Mouse (Mus musculus) heart, postnatal 25 days (tissue): Measurements from ENCODE around the gene Rpp14. TPM values are rescaled to one million over a fixed set of nuclear protein-coding genes. Genes with fewer than 3 reads are reported as not detected.

Experiments
- DNase-seq: peaks from one replicate; pipeline ENCODE4 v3.0.0; 2022; ENCODE audit warnings: low spot score
- intact Hi-C: fragments of 180-260 bp; cut with DNase I; formaldehyde crosslinking; loops from one replicate; pipeline ENCODE4 v1.15.1; 2025
- total RNA-seq, 2 experiments: library from RNA; stranded (reverse); gene quantifications; 2 replicates each; pipeline ENCODE4 v1.2.3; 2021

The Rpp14 gene
- total RNA-seq, 2 experiments from 2014 or later: 19.0 to 23.8 TPM

GRCm38 (mm10) chr14:8054310-8055102 lies 25.7 kb upstream of the Rpp14 start:
- intact Hi-C loops: no loop called here
- DNase-seq: no peak

GRCm38 (mm10) chr14:8056076-8056475 lies 24.1 kb upstream of the Rpp14 start:
- no peak for DNase-seq
- intact Hi-C loops: no loop called here

- no peak for DNase-seq
- intact Hi-C loops: no loop called here
These were observed 20.2 kb upstream of the Rpp14 start for GRCm38 (mm10) chr14:8059938-8060337.

DNA sequence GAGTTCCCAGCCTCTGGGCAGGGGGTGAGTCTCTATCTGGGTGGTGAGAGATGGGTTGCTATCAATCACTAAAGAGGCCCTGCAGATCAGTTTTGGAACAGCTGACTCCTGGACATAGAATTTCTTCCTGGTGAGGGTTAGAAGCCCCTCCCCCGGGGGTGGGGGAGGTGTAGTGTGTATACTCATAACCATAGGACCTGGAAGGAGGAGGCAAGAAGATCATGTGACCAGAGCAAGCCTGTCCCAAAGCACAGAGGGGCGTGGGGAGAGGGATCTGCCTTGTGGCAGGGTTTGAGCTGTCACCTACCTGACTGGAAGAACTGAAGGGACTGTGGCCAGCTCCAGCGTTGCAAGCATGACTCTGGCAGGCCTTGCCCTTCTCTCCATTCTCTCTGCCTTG lies 18.1 kb upstream of the Rpp14 start:
- intact Hi-C loops: no loop called here
- DNase-seq: no peak

DNA sequence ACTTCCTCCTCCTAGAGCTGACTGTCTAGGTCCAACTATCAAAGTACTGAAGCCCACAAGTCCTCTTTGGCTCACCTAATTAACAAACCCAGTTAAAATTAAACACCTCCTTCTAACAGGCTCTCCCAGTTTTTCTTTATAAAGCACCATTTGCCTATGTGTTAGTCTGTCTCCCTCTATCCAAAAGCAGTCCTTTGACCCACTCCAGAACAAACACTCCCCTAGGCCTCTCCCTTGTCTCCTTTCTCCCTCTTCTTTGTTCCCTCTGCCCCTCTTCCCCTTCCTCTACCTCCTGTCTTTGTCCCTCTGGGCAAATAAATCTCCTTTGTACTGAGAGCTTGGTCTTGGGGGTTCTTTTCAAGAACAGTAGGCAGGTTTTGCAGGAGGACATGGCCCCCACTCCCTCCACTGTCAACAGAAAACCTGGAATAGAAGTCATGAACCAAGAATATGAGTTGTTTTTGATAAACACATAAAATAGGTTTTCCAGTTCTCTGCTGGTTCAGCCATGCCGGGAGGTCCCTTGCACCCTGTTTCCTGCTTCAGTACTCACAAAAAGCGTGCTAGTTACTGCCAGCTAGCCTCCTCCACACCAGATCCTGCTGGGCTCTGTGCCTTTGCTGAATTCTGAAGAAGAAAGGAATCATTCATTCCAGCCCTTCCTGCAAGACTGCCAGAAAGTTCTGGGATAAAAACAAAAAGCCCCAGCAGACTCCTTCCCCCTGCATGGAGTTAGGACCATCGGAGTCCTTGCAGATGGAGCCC lies 17.4 kb upstream of the Rpp14 start:
- intact Hi-C loops: no loop called here
- DNase-seq: no peak

DNA sequence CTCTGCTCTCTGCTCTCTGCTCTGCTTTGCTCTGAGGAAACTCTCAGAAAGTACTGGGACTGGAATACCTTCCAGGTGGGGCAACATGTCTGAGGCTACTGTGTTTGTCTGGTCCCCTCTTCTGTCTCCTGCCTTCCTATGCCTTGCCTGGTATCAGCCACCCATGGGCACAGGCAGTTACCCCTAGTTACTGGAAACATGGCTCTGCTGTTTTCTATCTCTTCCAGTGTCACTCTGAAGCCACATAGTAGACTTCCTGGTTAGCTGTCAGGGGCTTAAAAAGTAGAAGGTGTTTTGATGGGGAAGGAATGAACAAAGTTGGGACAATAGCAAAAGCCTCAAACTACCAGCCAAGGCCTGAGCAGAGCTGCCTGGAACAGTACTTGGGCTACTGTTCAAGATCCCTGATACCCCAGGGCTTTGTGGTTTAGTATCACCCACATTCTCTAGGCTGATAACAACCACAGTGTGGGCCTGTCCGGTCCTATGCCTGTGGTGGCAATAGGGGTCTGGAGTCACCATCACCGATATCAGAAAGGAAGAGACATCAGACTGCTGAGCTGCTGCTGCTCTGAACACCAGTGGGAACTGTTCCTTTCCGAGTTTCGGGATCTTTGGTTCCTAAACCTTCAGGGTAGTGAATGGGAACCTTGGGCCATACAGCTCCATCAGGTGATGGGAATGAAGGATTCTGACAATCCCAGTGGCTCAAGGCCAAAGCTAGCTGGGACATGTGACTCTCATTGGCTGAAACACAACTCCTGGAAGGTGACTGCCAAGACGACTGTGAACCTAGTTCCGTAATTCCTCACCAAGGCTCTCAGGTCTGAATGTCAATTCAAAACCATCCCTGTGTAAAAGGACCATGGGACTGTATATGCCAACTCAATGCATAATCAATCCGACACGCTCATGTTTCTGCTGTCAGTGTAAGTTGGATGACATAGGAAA lies 16.1 kb upstream of the Rpp14 start:
- no peak for DNase-seq
- intact Hi-C loops: no loop called here

DNA sequence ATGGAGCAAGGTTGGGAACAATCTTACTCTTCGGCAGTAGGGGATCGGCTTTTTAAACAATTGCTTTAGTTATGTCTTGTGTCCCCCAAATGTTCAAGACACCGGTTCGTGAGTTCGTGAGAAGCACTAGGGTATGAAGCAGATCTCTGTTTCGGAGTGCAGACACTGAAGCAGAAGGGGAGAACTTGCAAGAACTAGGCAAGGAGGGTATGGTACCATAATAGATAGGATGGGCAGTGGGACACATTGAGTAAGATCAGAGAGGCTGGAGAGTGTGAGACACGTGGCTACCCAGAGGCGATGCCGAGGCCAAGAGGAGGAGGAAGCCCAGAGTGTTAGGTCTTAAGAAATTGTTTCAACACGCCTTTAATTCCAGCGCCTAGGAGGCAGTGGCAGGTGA lies 551 bp downstream of the Rpp14 start:
- no peak for DNase-seq
- intact Hi-C loops: loop anchor here (5.0 kb wide), 2 partner anchors 132 to 262 kb away; partner anchors contain the start of gene Kctd6

GRCm38 (mm10) chr14:8082949-8083348 lies 2.8 kb downstream of the Rpp14 start:
- intact Hi-C loops: loop anchor here (5.0 kb wide), 2 partner anchors 129 to 259 kb away; partner anchors contain the start of gene Kctd6
- no peak for DNase-seq

- DNase-seq: no peak
- intact Hi-C loops: no loop called here
These were observed 8.8 kb downstream of the Rpp14 start for GRCm38 (mm10) chr14:8089016-8089415.

- intact Hi-C loops: loop anchor here (1.0 to 10.0 kb wide), 3 partner anchors 65 to 222 kb away; partner anchors contain the start of genes Acox2 and Fam107a
- no peak for DNase-seq
These were observed 12.4 kb downstream of the Rpp14 start for GRCm38 (mm10) chr14:8092573-8092972.

DNA sequence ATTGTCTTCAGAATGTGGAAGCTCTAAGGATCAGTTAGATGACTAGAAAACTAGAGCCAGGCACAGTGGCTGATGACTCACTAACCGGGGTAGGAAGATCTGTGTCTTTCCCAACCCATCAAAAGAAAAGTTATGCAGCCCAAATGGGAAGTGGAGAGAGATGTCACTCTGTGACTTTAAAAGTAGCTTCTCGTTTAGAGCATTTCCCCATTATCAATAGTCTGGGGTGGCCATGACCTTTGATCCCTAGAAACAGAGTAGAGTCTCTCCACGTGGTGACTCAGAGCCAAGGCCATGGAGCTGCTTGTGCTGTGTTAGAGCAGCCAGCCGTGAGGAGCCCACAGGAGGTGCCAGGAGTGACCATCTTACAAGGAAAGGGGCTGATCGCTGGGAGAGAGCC lies 13.3 kb downstream of the Rpp14 start:
- intact Hi-C loops: loop anchor here (5.0 to 10.0 kb wide), 2 partner anchors 164 to 221 kb away; partner anchors contain the start of genes Acox2 and Fam107a
- no peak for DNase-seq

DNA sequence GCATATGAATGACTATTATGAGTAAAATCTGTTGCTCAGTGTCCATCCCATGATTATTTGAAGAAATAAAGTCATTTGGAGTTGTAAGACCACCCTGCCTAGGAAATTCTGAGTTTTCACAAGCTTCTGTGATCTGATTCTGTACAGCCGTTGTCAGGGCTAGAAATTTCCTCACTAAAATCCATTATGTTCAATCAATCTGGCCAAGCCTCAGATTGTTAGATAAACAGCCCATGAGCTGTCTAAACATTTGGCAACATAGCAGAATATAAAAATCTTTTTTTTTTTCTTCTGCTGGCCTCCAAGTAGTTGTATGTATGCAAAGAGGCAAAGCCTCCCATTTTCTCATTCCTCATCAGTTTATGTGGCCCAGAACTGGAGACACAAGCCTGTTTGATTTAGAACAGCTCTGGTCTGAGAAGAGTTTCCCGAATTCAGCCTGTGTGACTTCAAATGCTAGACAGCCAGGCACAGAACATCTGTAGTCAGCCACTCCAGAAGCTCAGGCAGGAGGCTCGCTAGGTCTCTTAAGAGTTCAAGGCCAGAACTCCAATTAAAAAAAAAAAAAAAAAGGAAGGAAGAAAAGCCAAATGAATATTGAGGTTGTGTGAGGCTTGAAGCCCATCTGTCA lies 14.9 kb downstream of the Rpp14 start:
- intact Hi-C loops: loop anchor here (5.0 to 10.0 kb wide), 4 partner anchors 122 to 252 kb away; partner anchors contain the start of genes Acox2 and Fam107a
- DNase-seq: no peak

GRCm38 (mm10) chr14:8095562-8095950 lies 15.4 kb downstream of the Rpp14 start:
- intact Hi-C loops: loop anchor here (5.0 to 10.0 kb wide), 3 partner anchors 122 to 252 kb away; partner anchors contain the start of gene Fam107a
- DNase-seq: peak; percentile 9

DNA sequence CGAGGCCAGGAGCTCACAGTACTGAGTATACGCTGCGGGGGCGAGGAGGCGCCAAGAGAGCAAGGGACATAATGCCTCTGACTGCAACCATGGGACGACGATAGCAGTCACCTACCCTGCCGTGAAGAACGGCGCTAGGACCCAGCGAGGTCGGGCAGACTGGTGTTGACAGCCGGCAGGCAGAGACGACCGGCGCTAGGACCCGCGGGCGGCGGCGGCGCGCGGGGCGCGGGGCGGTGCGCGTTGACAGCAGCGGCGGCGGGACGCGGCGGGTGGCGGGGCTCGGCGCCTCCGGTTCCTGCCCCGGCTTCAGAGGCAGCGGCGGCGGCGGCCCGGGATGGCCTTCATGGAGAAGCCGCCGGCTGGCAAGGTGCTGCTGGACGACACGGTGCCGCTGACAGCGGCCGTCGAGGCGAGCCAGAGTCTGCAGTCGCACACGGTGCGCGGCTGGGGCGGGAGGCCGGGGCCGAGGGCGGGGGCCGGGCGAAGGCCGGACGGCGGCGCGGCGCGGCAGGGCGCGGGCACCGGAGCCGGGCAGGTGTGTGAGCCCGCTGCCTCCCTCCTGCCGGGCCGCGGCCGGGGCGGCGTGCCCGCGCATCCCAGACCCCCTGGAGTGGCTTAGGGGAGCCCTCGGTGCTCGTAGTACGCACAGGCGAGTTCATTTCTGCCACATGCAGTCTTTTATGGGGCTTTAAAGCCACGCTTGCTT lies 18.0 kb downstream of the Rpp14 start, which contains the start of gene Pxk:
Pxk (plus strand) TSS at position 234 of the 709 bp plus-strand sequence.
- peak; percentile 86 for DNase-seq
- intact Hi-C loops: loop anchor here (2.0 to 10.0 kb wide), 4 partner anchors 73 to 249 kb away; partner anchors contain the start of gene Fam107a

DNA sequence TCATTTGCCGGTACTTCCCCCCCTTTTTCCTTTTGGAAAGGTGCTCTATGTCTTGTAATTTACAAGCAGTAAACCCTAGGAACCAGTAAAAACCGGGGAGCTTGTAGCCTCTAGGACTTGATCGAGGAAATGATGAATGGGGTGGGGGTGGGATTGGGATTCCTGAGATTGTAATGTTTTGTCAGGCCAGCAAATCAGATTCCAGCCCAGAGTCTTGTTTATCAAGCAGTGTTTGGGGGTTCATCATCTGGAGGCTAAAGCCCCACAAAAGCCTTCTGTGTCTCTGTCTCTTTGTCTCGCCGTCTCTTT lies 18.5 kb downstream of the Rpp14 start:
- intact Hi-C loops: loop anchor here (2.0 to 10.0 kb wide), 4 partner anchors 72 to 249 kb away; partner anchors contain the start of gene Fam107a
- DNase-seq: no peak

DNA sequence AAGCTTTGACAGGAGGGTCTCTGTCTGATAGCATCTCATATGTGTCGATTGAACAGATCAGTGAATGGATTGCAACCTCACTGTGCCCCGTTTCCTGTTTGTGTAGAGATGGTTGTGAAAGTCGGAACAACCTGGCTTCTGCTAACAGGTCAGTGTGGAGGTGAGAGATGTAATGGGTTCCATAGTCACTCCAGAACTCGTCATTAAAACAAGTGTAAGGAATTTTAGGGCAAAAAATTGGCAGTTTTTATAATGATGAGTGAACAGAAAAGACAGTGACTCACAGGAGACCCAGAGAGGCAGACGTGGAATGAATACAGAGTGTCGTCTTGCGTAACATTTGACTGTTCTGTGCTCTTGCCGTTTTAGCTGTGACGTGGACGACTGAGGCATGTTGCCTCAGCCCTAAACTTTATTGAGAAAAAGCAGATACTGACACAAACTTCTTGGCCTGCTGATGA lies 19.4 kb downstream of the Rpp14 start:
- peak; percentile 17 for DNase-seq
- intact Hi-C loops: loop anchor here (2.0 to 10.0 kb wide), 5 partner anchors 38 to 248 kb away; partner anchors contain the start of gene Fam107a

DNA sequence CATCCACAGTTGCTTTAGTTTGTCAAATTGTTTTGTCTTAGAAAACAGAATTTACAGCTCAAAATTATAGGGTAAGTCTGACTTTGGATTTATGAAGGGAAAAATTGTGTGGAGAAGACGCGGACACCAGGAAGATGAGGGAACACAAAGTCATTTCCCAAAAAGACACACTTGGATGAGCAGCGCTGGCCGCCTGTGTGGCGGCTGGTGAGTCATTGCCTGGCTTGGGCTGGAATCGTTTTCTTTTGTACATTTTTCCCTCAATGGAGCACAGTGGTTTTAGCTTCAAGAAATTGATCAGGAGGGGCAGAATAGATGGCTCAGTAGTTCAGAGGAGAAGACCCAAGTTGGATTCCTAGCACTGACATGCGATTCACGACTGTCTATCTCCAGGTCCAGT lies 21.7 kb downstream of the Rpp14 start:
- no peak for DNase-seq
- intact Hi-C loops: loop anchor here (5.0 kb wide), 1 partner anchor 35 kb away; no protein-coding TSS in a partner anchor

- no peak for DNase-seq
- intact Hi-C loops: loop anchor here (5.0 kb wide), 1 partner anchor 35 kb away; no protein-coding TSS in a partner anchor
These were observed 22.5 kb downstream of the Rpp14 start for GRCm38 (mm10) chr14:8102676-8103075.
